Mouse (Mus musculus) naive thymus-derived CD4-positive, alpha-beta T cell, adult 5 months (primary cell): ENCODE results near the gene 6030458C11Rik. TPM values are rescaled to one million over a fixed set of nuclear protein-coding genes. Genes with fewer than 3 reads are reported as not detected.

Experiments
- polyA plus RNA-seq: library from polyadenylated mRNA; unstranded; fragments of 100-300 nt; shearing (Covaris generic); gene quantifications from one replicate; pipeline ENCODE4 v1.2.1, GENCODE M21; 2017

Gene 6030458C11Rik
- polyA plus RNA-seq = 16.0 TPM

DNA sequence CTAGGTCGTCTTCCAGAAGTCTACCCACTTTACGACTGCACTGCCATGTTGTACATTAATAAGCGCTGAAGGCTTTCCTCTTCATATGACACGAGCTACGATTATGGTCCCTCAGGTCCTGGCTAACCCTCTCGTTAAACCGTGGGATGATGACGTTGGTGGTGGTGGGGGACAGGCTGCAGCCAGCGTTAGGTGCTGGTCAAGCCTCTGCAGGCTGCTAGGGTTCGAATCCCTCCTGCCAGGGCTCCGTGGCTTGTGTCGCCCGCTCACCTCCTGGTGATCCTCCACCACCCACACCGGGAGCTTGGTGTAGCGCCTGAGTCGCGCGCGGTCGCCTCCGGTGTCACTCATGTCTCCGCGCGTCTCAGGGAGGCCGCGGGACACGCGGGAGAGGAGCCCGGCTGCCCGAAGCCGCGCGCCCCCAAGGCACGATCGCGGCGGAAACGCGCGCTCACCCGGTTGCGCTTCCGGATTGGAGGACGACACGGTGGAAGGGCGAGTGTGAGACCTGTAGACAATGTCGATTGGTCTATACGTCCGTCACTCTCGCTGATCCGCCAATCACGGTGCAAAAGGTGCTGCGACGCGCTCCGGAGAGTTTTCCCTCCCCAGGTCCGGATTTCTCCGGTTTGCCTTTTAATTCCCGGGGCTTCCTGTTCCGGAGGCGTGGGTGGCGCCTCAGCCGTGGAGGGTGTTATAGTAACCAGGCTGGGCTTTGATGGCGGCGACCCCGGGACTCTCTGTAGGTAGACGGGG is at the start of gene 6030458C11Rik, which contains the start of gene Drosha:
6030458C11Rik (minus strand) TSS at position 453 of the 756 bp plus-strand sequence.
Drosha (plus strand) TSS at position 619 of the 756 bp plus-strand sequence.

Other genes with a start within 250 kb of the 6030458C11Rik start
- gene Pdzd2, start 84.7 kb downstream of the 6030458C11Rik start, polyA plus RNA-seq = 0.27 TPM
- gene Drosha, start 166 bp upstream of the 6030458C11Rik start, polyA plus RNA-seq = 22.2 TPM